Mouse (Mus musculus) MEL (cell line): ENCODE data around the gene Vps18.

Experiments
- BHLHE40 ChIP-seq: IDR thresholded peaks from 2 replicates; pipeline ENCODE4 v1.6.1; 2012; ENCODE audit warnings: low read depth, mild to moderate bottlenecking, inconsistent platforms, low read length, improper control_type of control experiment, borderline replicate concordance
- CHD2 ChIP-seq: IDR thresholded peaks from 2 replicates; pipeline ENCODE4 v1.6.1; 2011; ENCODE audit warnings: low read length, improper control_type of control experiment
- CTCF ChIP-seq, 3 experiments: IDR thresholded peaks in 2 of 3; conservative IDR thresholded peaks in 1 of 3; 2 replicates each; pipeline ENCODE4 v1.5.1; 2011 to 2012; ENCODE audit warnings: low read length in 3 of 3, low read depth in 2 of 3, mild to moderate bottlenecking in 2 of 3, improper control_type of control experiment in 1 of 3, inconsistent platforms in 1 of 3, mixed read lengths in 1 of 3, moderate library complexity in 1 of 3; ENCODE audit not compliant: control insufficient read depth in 1 of 3, insufficient read depth in 1 of 3, poor library complexity in 1 of 3, severe bottlenecking in 1 of 3
- E2F4 ChIP-seq: IDR thresholded peaks from 2 replicates; pipeline ENCODE4 v1.6.1; 2011; ENCODE audit warnings: low read depth, low read length, improper control_type of control experiment, borderline replicate concordance
- GABPA ChIP-seq: IDR thresholded peaks from 2 replicates; pipeline ENCODE4 v1.6.1; 2012; ENCODE audit warnings: low read depth, mild to moderate bottlenecking, inconsistent platforms, low read length, improper control_type of control experiment, moderate library complexity
- GATA1 ChIP-seq: IDR thresholded peaks from 2 replicates; pipeline ENCODE4 v1.6.1; 2011; ENCODE audit warnings: low read depth, low read length, improper control_type of control experiment
- MAX ChIP-seq: IDR thresholded peaks from 2 replicates; pipeline ENCODE4 v1.6.1; 2011; ENCODE audit warnings: low read length, improper control_type of control experiment
- POLR2A ChIP-seq, 2 experiments: IDR thresholded peaks; 2 replicates each; pipeline ENCODE4 v1.6.1; 2011 to 2012; ENCODE audit warnings: low read length in 2 of 2, mild to moderate bottlenecking in 2 of 2, control low read depth in 1 of 2, improper control_type of control experiment in 1 of 2, low read depth in 1 of 2, moderate library complexity in 1 of 2; ENCODE audit not compliant: control insufficient read depth in 1 of 2, insufficient read depth in 1 of 2, poor library complexity in 1 of 2
- SMC3 ChIP-seq: IDR thresholded peaks from 2 replicates; pipeline ENCODE4 v1.6.1; 2011; ENCODE audit warnings: low read depth, low read length, improper control_type of control experiment
- TCF12 ChIP-seq: IDR thresholded peaks from 2 replicates; pipeline ENCODE4 v1.6.1; 2014; ENCODE audit warnings: low read depth, mild to moderate bottlenecking, inconsistent platforms, low read length, improper control_type of control experiment, moderate library complexity
- USF1 ChIP-seq: IDR thresholded peaks from 2 replicates; pipeline ENCODE4 v1.6.1; 2014; ENCODE audit warnings: low read depth, mild to moderate bottlenecking, inconsistent platforms, low read length, improper control_type of control experiment, moderate library complexity
- ZNF384 ChIP-seq: IDR thresholded peaks from 2 replicates; pipeline ENCODE4 v1.6.1; 2012; ENCODE audit warnings: low read depth, mild to moderate bottlenecking, inconsistent platforms, low read length, improper control_type of control experiment

- TF ChIP-seq TCF12 (no peak), POLR2A (IDR thresholded peaks at IDR 0.05; ENCODE audit: control insufficient read depth in 1 of 2, insufficient read depth in 1 of 2, low read depth in 1 of 2, low read length in 2 of 2, poor library complexity in 1 of 2) (no peak), CTCF (IDR thresholded peaks at IDR 0.05 in 2 of 3, conservative IDR thresholded peaks at IDR 0.05 in 1 of 3; ENCODE audit: control insufficient read depth in 1 of 3, insufficient read depth in 1 of 3, low read depth in 2 of 3, low read length in 3 of 3, poor library complexity in 1 of 3, severe bottlenecking in 1 of 3) (no peak), USF1 (no peak), MAX (no peak), GATA1 (no peak), ZNF384 (no peak), GABPA (no peak), BHLHE40 (no peak), SMC3 (no peak), CHD2 (no peak), E2F4 (no peak)
Observed at GRCm38 (mm10) chr2:119334135-119334534, 45.6 kb downstream of the Vps18 start.
